Mouse (Mus musculus) left cerebral cortex, adult 18-20 months (tissue): ENCODE results near the gene Sox30. TPM values are rescaled to one million over a fixed set of nuclear protein-coding genes. Genes with fewer than 3 reads are reported as not detected.
A peak's percentile ranks its signal among the peaks of the same experiment; 100 is the strongest.

ENCODE experiments used
- DNase-seq, 2 experiments: peaks; one replicate each; pipeline ENCODE4 v3.0.0; 2021 to 2022; ENCODE audit warnings: low spot score in 2 of 2, mixed read lengths in 1 of 2
- total RNA-seq, 2 experiments: library from RNA; stranded (reverse); gene quantifications; 2 replicates each; pipeline ENCODE4 v1.2.3; 2021

Sox30 gene
- total RNA-seq, 2 experiments from 2014 or later: 0.19 to 0.21 TPM

DNA sequence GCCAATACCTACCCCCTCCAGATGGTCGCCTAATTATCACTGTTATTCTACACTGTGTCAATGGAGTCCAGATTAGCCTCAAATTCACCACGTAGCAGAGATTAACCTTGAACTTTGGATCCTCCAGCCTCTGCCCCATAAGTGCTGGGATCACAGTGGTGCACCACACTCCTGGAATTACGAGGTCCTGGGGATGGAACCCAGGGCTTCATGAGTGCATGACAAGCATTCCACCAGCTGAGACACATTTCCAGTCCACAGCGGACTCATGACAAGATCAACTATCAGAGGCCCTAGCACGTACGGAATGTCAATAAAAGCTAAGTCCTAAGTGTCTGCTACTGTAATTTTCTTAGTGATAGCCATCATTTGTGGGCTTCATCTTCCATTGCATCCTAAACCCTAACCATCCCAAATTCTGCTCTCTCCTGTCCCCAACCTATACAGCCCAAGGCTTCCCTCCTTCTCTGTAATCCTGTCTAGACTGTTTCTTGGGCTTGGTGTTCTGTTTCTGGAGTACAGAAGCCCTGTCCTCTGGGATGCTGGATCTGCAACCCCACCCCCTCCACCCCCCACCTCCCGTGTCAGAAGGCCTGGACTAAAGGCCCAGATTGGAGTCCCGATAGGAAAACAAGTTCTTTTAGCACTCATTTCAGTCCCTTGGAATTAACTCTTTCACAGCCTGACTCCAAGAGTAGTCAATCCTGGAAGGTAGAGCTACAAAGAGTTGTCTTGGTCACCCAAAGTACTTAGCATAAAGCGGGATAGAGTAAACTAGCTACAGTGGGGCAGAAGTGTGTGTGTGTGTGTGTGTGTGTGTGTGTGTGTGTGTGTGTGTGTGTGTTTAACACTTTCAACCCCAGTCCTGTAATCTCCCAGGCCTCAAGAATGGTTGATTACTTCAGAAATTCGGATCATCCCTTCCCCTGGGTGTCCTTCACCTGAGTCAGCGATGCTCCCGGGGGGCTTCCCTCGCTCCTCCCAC, 75.1 kb downstream of the Sox30 start:
- no peak for DNase-seq

DNA sequence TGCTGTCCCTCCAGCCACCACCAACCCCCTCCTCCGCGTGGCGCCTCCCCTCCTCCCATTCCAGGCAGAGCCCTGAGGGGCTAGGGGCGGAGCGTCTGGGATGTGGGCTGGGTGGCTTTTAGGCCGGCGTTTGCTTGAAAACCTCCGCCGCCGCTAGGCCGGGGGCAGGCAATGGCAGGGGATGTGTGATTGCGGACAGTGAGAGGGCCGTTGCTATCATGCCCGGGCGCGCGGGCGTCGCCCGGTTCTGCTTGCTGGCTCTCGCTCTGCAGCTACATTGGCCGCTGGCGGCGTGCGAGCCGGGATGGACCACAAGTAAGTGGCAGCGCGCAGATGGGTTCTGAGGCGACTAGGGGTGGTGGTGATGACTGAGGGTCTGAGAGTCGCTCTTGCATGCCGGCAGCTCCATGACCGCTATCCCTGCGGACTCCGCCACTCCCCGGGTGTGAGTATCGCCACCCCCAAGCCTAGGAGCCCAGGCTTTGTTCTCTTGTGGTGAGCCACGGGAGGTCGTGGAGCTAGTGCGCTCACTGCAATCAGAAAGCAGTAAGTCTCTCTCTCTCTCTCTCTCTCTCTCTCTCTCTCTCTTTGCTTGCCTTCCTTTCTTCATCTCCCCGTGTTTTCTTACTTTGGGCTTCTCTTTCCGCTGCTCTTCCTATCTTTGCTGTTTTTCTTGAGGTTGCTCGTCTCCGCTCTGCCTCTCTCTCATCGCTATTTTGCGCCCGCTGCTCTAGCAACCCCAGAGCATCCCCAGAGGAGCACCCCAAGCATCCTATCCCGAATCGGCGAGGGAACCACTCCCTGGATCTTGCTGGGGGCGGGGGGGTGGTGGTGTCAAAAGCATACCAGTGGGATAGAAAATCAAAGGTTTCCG, 76.0 kb downstream of the Sox30 start, which contains the start of gene Adam19:
TSS of gene Adam19 (plus strand) at position 97 of the 874 bp plus-strand sequence.
- peak; percentile 57 to 69 for DNase-seq

DNA sequence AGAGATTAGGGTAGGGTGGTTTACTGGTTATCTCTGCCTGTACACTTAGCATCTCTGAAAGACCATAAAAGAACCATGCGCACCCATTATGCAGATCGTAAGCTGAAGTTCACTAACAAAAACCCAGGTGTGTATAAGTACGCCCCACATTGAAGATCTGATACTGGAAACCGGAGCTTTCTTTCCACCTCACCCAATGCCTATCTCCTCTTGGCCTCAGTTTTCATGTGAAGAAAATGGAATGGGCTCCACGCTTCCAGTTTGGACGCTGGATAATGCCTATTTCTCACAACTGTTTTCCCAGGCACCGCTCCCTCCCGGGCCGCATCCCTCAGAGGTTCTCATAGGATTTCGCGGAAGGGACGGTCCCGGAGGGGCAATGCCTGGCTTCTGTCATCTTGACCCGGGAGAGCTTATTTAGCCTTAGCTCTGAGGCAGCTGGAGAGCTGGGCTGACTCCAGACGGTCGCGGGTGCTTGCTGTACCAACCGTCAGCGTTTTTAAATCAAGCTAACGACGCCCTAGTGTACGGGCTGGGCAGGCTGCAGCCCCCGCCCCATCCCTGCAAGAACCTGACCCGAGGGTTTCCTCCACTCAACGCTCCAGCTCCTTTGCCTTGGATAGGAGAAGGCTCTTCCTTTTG, 76.8 kb downstream of the Sox30 start:
- no peak for DNase-seq

DNA sequence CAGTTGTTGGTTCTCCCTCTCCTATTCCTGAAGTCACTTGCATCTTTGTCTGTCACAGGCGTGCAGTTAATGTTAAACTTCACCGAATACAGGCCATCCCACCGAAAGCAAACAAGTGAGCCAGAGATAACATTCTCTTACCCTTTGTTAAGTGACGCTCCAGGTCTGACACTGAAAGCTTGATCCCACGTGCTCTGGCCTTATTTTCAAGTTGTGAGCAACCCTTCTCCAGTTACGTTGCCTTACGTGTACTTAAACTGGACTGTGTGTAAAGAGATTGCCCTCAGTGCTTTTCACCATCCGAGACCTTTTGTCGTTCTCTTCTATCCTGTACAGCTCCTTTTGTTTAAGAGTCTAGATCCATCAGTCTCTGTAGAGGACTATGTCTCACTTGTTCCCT, 77.9 kb downstream of the Sox30 start:
- no peak for DNase-seq

DNA sequence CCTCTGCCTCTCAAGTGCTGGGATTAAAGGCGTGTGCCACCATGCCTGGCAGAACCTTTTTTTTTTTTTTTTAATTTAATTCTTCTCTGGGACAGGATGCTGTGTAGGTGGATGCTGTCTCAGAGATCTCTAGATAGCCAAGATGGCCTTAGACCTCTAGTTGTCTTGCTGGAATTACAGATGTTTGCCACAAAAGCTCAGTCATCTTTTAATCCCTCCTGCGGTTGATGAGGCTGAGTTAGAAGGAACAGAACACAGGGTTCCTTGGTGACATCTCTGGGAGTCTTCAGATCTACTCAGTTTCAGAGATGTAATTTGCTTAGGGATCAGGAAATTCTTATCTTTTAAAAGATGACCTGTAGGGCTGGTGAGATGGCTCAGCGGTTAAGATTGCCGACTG, 78.8 kb downstream of the Sox30 start:
- no peak for DNase-seq

DNA sequence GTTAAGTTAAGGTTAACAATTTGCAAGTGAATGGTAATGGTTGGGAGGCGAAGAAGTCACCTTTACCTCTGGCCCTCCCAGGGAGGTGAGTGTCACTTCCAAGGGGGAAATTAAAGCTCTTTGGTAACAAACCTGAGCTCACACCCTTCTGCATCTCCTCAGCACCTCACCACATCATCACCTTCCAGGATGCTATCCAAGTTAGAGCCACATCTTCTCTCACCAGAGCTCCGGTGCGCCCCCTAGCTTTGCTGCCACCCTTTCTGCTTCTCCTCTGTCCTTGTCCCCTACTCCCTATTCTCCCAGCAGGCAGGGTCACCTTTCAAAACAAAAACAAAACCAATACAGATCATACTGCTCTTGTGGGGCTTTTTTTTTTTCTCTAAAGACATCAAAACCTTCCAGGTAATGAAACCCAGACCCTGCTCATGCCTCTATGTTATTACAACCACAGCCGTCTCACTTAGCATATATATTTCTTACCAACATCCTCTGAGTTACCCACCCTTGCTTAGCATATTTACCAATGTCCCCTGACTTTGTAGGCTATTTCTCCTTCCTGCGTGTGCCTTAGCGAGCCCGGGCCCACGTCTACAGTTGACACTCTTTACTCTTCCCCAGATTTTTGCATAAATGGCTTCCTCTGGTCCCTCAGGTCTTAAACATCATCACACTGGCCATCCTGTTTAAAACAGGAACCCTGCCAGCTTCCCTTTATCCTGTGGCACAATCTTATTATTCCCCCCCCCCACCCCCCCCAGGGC, 80.0 kb downstream of the Sox30 start:
- DNase-seq: peak in 1 of 2 experiments; percentile 34

DNA sequence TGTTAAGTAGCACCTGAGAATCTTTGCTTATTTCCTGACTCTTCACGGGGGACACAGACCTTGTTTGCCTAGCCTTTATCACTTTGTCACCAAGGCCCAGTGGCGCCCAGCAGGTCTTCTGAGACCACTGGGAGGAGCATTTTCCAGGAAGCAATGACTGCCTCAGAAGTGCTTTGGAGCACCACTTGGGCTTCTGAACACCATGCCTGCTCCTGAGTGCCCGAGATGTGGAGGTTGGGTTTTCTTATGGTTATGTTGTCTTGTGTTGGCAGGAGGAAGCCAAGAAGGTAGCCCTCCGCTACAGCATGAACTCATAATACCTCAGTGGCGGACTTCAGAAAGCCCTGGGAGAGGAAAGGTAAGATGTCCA, 80.5 kb downstream of the Sox30 start:
- no peak for DNase-seq

DNA sequence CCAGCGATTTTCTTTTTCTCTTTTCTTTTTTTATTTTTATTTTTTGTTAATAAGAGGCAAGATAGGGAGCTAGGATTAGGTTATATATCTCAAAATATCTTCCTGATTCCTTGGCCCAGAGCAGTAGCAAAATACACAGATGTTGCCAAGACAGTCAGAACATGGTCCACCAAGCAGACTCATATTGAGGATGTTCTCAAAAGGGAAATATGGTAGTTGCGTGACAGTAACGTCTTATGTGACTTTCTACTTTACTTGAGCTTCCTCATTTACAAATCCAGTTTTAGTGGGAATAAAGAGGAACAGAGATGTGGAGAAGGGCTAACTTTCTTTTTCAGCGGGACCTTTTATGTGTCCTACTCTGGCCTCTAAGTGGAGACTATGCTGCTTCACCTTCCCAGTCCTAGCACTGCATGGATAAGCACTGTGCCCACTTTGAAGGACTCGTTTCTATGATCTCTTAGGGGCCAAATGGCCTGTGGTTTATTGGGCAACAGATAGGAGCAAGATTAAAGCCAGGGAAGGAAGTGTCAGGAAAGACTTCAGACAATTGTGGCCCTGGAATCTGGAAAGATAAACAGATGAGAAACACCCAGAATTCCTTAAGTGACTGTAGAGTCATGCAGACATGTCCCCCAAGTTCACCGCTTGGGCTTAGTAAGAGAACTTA, 81.8 kb downstream of the Sox30 start:
- DNase-seq: no peak

DNA sequence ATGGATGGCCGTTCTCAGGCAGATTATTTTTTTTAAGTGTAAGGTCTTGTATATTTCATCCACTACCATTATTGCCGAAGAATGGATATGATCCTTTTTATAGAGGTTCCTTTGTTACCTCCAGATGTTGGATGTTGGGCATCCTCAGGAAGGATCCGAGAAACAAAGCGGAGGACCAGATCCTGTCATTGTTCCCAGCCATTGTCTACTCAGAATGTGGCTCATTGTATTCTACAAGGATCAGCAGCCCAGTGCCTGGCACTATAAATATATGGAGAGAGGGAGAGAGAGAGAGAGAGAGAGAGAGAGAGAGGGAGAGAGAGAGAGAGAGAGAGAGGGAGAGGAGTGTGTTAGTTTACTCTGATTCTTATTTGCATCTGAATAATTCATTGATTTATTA, 82.5 kb downstream of the Sox30 start:
- DNase-seq: no peak

DNA sequence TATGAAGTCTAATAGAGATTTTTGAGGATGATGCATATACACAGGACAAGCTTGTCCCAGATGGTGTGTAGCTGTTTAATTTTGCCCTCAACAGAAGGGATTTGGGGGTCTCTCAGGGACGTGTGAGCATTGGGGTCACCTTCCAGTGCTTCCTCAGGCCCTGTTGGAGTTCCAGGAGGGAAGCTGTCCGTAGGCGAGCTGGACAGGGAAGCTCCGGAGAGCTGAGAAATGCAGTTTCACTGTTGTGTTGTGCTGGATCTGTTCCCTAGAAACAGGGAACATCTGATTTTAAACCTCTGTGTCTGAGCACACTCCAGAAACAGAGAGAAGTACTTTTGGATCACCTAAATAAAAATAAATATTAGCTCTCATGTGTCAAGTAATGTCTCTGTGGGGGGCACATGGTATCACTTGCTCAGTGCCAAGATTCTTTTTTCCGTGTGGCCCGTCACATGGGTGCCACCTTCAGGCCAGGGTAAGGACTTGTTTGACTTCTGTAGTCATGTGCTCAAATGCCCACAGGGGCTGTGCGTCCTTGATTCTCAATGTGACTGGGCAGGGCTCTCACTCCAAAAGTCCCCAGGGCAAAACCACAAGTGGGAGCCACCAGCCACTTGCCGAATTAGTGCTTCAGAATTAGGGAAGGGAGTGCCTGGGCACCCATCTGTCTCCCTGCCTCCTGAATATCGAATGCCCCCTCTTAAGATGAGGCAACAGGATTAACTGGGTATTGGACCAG, 83.1 kb downstream of the Sox30 start:
- DNase-seq: no peak

DNA sequence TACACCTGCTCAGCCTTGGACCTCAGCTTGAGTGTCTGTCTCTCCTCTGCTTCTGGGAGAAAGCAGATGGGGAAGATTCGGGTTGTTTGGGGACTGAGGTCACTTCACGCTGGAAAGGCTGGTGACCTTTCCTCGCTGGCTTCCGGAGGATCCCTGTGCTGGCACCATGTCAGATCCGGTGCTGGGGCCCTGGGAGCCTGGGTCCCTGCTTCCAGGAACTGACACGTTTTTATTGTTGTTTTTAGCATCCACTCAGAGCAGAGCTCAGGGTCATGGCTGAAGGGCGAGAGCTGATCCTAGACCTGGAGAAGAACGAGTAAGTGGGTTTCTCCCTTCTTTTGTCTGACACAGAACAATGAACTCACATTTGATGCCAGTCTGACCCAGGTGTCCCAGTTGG, 84.7 kb downstream of the Sox30 start:
- no peak for DNase-seq

DNA sequence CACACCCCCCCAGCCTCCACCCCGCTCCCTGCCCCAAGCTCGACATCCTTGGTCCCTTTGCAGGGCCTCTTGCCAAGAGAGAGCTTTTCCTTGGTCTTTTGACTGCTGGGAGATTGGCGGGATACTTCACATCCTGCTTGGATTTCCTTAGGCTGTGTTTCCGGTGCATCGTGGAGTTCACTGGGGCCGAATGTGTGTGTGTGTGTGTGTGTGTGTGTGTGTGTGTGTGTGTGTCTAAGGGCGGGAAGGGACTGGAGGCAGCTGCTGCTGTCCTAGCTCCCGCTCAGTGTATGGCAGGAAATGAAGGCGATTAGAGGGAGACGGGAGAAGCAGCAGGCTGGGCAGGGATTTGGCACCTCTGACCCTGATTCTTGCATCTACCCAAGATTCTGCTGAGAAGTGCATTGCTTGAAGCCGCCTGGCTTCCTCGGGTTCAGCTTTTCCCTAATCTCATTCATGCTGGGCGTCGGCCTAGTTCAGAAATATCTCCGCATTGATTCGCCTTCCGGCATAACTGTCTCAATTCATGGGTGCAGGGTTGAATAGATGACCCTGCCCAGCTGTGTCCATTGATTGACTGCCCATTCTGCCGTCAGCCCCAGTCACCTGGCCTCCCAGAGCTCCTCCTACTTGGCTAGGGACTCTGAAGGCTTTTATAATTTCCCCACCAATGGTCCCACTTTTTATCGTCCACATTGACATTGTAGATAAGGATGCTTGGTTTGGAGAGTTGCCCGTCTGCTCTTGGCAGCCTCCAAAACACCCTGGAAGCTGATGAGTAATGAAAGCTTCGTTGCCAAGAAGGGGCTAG, 85.3 kb downstream of the Sox30 start:
- no peak for DNase-seq

Other genes starting within 250 kb of the Sox30 start
- gene Clint1, start 128.3 kb upstream of the Sox30 start, total RNA-seq: 10 to 100 TPM; 51.7 to 56.8 TPM
- 10 to 100 TPM; 19.8 TPM for gene Lsm11, start 35.4 kb upstream of the Sox30 start, total RNA-seq
- 1 to 10 TPM; 9.1 to 9.5 TPM for gene Thg1l, start 24.8 kb upstream of the Sox30 start, total RNA-seq
- gene Gm12166, start 72.0 kb downstream of the Sox30 start, total RNA-seq: 1 to 10 TPM; 1.3 to 1.7 TPM
- 10 to 100 TPM; 12.8 to 16.1 TPM for gene Adam19, start 75.7 kb downstream of the Sox30 start, total RNA-seq
- gene Nipal4, start 186.2 kb downstream of the Sox30 start, total RNA-seq: 1 to 10 TPM; 1.1 to 1.5 TPM